Mouse (Mus musculus) stomach, embryonic 14.5 days (tissue): Measurements from ENCODE around the gene Pmm1. TPM values are rescaled to one million over a fixed set of nuclear protein-coding genes. Genes with fewer than 3 reads are reported as not detected.

ENCODE experiments used
- polyA plus RNA-seq: library from polyadenylated mRNA; unstranded; fragments of >200 nt; fragmentation: Nextera tagmentation; extraction: Ambion mirVana; gene quantifications from 2 replicates; pipeline ENCODE4 v1.2.1, GENCODE M21; 2014

The Pmm1 gene
- polyA plus RNA-seq, 1 experiment from 2014 or later, result 37.2 TPM

Other genes with a start within 250 kb of the Pmm1 start
- gene Zc3h7b, start 215.9 kb downstream of the Pmm1 start, polyA plus RNA-seq, result 35.5 and 46.2 TPM in 2 replicates
- gene Rangap1, start 215.4 kb downstream of the Pmm1 start, polyA plus RNA-seq, result 90.9 and 92.7 TPM in 2 replicates
- 23.7 and 25.6 TPM in 2 replicates for gene Tef, start 158.5 kb downstream of the Pmm1 start, polyA plus RNA-seq
- gene Tob2, start 102.1 kb downstream of the Pmm1 start, polyA plus RNA-seq, result 24.5 and 25.1 TPM in 2 replicates
- 153 and 157 TPM in 2 replicates for gene Phf5a, start 89.0 kb downstream of the Pmm1 start, polyA plus RNA-seq
- 136 and 144 TPM in 2 replicates for gene Aco2, start 88.6 kb downstream of the Pmm1 start, polyA plus RNA-seq
- 62.7 and 68.0 TPM in 2 replicates for gene Polr3h, start 34.7 kb downstream of the Pmm1 start, polyA plus RNA-seq
- 15.7 and 18.3 TPM in 2 replicates for gene Csdc2, start 24.2 kb downstream of the Pmm1 start, polyA plus RNA-seq
- gene 1700029P11Rik, start 19.6 kb upstream of the Pmm1 start, polyA plus RNA-seq, result not detected in 2 replicates
- gene Xrcc6, start 26.9 kb upstream of the Pmm1 start, polyA plus RNA-seq, result 75.4 and 90.0 TPM in 2 replicates
- 24.2 and 26.3 TPM in 2 replicates for gene Desi1, start 72.9 kb upstream of the Pmm1 start, polyA plus RNA-seq
- 283 and 284 TPM in 2 replicates for gene Snu13, start 86.7 kb upstream of the Pmm1 start, polyA plus RNA-seq
- gene 4930407I10Rik, start 98.2 kb upstream of the Pmm1 start, polyA plus RNA-seq, result not detected in 2 replicates
- gene Mei1, start 109.1 kb upstream of the Pmm1 start, polyA plus RNA-seq, result 0.09 TPM in 1 of 2 replicates, not detected in the other
- gene Ccdc134, start 167.0 kb upstream of the Pmm1 start, polyA plus RNA-seq, result 17.7 and 18.4 TPM in 2 replicates
- 128 and 133 TPM in 2 replicates for gene Srebf2, start 186.3 kb upstream of the Pmm1 start, polyA plus RNA-seq